Mouse (Mus musculus): ENCODE data around the gene Focad. TPM values are rescaled to one million over a fixed set of nuclear protein-coding genes. Genes with fewer than 3 reads are reported as not detected.

Focad gene
- total RNA-seq, 2 experiments from 2014 or later: 43.5 to 50.1 TPM

DNA sequence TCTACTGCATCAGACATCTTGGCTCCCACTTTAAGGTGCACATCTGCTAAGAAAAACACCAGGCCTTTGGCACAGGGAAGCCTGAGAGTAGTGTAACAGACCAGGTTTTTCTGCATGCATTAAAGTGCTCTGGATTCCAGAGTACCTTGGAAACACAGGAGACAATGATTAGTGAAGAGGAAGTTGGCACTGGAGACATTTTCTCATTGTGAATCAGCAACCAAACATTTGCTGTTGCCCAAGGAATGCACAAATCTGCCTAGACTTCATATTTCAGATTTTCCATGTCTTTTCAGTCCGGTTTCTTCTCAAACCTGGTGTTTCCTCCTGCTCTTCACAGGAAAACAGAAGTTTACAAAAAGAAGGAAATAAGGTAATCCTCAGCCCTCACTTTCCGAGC is 317.9 kb downstream of the Focad start:
- intact Hi-C loops (cut with DNase I): no loop called here

DNA sequence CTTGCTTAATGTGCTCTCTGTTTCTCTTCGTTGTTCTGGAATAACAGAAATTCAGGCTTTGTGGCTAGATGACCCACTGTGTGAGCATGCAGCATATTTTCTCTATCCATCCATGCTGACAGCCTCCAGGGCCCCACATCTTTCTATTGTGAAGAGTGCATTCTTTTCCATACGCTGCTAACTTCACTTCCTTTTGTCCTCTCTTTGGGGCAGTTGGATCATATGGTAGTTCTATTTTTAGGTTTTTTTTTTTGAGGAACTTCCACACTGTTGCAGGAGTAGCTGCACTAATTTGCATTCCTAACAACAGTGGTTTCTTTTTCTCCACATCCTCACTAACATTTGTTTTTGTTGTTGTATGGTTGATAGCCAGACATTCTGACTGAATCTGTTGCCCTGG is 320.6 kb downstream of the Focad start:
- intact Hi-C loops (cut with DNase I): no loop called here
- no peak for DNase-seq (ENCODE audit: extremely low spot score in 1 of 2, low spot score in 2 of 2)

More for the DNA sequence above, 317.9 kb downstream of the Focad start:
- no peak for DNase-seq (ENCODE audit: extremely low spot score in 1 of 2, low spot score in 2 of 2)

- intact Hi-C loops (cut with DNase I): no loop called here
- no peak for DNase-seq (ENCODE audit: extremely low spot score in 1 of 2, low spot score in 2 of 2)
These were observed 324.9 kb downstream of the Focad start for GRCm38 (mm10) chr4:88419378-88419777.

DNA sequence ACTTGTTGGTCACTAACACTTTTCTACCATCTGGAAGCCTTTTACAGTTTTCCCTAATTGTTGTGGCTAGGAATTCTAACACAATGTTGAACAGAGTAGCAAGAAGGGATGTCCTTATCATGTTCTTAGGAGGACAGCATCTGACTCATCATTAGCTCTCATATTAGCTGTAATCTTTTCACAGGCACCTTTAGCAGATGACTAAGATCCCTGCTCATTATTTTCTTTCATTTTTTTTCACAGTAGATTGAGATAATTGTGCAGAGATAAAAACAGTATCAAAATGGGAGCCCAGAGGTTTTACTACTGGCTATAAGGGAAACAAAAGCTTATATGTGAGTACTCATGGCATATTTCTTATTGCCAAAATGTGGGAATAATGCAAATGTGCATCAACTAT is 330.1 kb downstream of the Focad start:
- no peak for DNase-seq (ENCODE audit: extremely low spot score in 1 of 2, low spot score in 2 of 2)
- intact Hi-C loops (cut with DNase I): no loop called here

- intact Hi-C loops (cut with DNase I): no loop called here
- no peak for DNase-seq (ENCODE audit: extremely low spot score in 1 of 2, low spot score in 2 of 2)
These were observed 333.3 kb downstream of the Focad start for GRCm38 (mm10) chr4:88427630-88428239.

GRCm38 (mm10) chr4:88432412-88433024 is 338.1 kb downstream of the Focad start:
- intact Hi-C loops (cut with DNase I): no loop called here
- no peak for DNase-seq (ENCODE audit: extremely low spot score in 1 of 2, low spot score in 2 of 2)

GRCm38 (mm10) chr4:88436593-88437165 is 342.2 kb downstream of the Focad start:
- no peak for DNase-seq (ENCODE audit: extremely low spot score in 1 of 2, low spot score in 2 of 2)
- intact Hi-C loops (cut with DNase I): no loop called here

GRCm38 (mm10) chr4:88437166-88437565 is 342.7 kb downstream of the Focad start:
- intact Hi-C loops (cut with DNase I): no loop called here
- DNase-seq (ENCODE audit: extremely low spot score in 1 of 2, low spot score in 2 of 2): no peak

DNA sequence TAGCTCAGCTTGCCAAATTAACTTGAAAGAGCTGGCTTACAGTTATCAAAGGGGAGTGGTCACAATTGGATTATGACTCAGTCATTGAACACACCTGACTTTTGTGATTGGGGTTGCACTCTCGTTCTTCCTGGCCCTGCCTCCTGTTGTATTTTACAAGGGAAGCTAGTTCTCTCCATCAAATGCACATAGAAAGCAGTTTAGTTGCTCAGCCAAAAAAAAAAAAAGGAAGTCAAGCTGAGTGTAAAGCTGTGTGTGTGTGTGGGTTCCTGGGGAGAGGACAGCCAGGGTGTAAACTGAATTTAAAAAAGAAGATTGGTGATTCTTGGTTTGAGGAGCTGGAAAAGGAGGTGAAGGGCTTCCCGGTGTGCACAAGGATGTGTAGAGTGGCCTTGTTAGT is 343.5 kb downstream of the Focad start:
- intact Hi-C loops (cut with DNase I): no loop called here
- no peak for DNase-seq (ENCODE audit: extremely low spot score in 1 of 2, low spot score in 2 of 2)

- intact Hi-C loops (cut with DNase I): no loop called here
- DNase-seq (ENCODE audit: extremely low spot score in 1 of 2, low spot score in 2 of 2): peak in 1 of 2 experiments; percentile 82
These were observed 344.0 kb downstream of the Focad start, which contains the start of gene Hacd4 for GRCm38 (mm10) chr4:88438326-88438989. Gene Hacd4, minus strand, starts transcription at chr4:88438928.

DNA sequence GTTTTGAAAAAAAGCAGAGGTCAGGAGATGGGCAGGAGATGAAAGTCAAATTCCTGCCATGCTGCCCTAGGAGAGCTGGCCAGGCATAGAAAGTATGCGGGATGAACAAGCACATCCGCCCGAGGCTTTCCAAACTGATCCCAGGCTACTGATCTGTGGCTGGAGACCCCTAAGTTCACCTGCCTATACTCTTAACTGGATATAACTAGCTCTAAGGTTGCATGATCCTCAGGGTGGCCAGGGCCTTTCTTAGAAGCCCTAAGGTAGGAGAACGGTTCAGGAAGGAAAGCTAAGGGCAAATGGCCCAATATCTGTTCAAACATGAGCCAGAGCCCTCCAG is 344.5 kb downstream of the Focad start:
- DNase-seq (ENCODE audit: extremely low spot score in 1 of 2, low spot score in 2 of 2): no peak
- intact Hi-C loops (cut with DNase I): no loop called here

GRCm38 (mm10) chr4:88439669-88440123 is 345.3 kb downstream of the Focad start:
- DNase-seq (ENCODE audit: extremely low spot score in 1 of 2, low spot score in 2 of 2): no peak
- intact Hi-C loops (cut with DNase I): no loop called here

- DNase-seq (ENCODE audit: extremely low spot score in 1 of 2, low spot score in 2 of 2): no peak
- intact Hi-C loops (cut with DNase I): no loop called here
These were observed 346.4 kb downstream of the Focad start for GRCm38 (mm10) chr4:88440814-88441213.

DNA sequence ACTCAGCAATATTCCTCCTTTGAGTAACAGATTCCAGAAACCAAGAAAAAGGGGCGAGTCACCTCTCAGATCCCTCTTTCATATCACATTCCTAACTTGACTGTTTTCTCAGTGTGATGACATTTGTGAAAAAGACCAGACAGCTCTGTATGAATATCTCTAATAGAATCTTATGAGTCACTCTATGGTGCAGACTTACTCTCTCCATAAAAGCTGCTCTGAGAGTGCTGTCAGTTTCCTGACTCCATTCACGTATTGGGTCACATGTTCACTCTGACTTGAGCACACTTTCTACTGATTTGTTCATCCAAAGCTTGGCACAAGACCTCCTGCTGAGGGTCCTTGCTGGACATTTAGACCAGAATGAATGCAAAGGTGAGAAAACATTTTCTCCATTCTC is 354.5 kb downstream of the Focad start:
- DNase-seq (ENCODE audit: extremely low spot score in 1 of 2, low spot score in 2 of 2): no peak
- intact Hi-C loops (cut with DNase I): no loop called here

DNA sequence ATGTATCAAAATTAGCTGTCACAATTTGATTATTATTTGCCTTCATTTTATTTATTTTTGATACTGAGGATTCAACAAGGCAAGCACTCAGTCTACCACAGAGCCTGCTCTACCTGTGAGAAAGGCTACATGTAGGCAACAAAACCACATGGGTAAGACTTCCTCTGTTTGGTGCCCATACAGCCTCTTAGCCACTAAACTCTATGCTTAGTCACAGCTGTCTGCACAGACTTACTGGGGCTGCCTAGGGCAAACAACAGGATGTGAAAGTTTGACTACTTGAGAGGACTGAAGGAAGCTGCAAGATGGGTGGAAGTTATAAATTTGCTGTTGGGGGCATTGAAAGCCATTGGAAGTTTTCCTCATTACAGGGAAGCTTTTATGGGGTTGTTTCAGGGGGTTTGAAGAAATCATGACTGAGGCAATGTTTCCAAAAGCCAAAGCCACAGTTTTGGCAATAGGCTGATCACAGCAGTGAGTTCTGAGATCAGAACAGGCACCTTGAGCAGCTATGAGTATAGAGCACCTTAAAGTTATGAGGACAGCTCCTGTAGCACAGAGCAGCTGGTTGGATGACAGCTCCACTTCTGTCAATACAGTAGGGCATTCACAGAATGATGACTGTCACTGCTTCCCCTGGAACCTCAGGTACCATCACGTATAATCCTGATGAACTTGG is 355.8 kb downstream of the Focad start:
- DNase-seq (ENCODE audit: extremely low spot score in 1 of 2, low spot score in 2 of 2): no peak
- intact Hi-C loops (cut with DNase I): no loop called here

- DNase-seq (ENCODE audit: extremely low spot score in 1 of 2, low spot score in 2 of 2): no peak
- intact Hi-C loops (cut with DNase I): no loop called here
These were observed 363.7 kb downstream of the Focad start for GRCm38 (mm10) chr4:88458093-88458492.

DNA sequence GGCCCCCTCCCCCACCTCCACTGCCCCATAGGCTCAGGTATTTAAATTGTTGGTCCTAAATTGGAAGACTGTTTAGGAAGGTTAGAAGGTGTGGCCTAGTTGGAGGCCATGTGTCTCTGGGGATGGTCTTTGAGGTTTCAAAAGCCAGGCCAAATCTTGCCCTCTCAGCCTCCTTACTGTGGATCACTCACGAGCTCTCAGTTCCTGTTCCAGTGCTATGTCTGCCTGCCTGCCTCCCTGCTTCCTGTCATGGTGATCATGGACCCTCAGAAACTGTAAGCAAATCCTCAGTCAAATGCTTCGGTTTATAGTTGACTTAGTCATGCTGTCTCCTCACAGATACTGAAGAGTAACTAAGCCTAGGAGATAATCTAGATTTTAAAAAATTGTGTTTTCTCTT is 364.2 kb downstream of the Focad start:
- intact Hi-C loops (cut with DNase I): no loop called here
- DNase-seq (ENCODE audit: extremely low spot score in 1 of 2, low spot score in 2 of 2): no peak

All from left cerebral cortex, postnatal 10 days (tissue).